Mouse (Mus musculus): ENCODE results near the gene Naxd.

GRCm38 (mm10) chr8:11463541-11463888 is 33.8 kb upstream of the Naxd start:
- TF ChIP-seq GATA1 (IDR thresholded peaks at IDR 0.05; ENCODE audit: borderline replicate concordance, low read length) (no peak), FLI1 (IDR thresholded peaks at IDR 0.05; ENCODE audit: low read length) (no peak)

Data from megakaryocyte, embryonic 14.5 days (primary cell).